Mouse (Mus musculus) hindbrain, embryonic 16.5 days (tissue): ENCODE data around the gene Ndufs5. TPM values are rescaled to one million over a fixed set of nuclear protein-coding genes. Genes with fewer than 3 reads are reported as not detected.

Experiments
- ATAC-seq: fragments of 200-750 bp; cut with Nextera tagmentation; 2 replicates; pipeline ENCODE4 v1.8.0; 2017; ENCODE audit warnings: moderate TSS enrichment, moderate library complexity
- H3K27ac ChIP-seq: fragments of 300-500 bp; sonication (generic); 2 replicates; pipeline ENCODE4 v1.5.1; 2014; ENCODE audit warnings: low read depth, mild to moderate bottlenecking, control low read depth, low read length, moderate library complexity
- H3K27me3 ChIP-seq: fragments of 300-500 bp; sonication (generic); replicated peaks from 2 replicates; pipeline ENCODE4 v1.6.1; 2014; ENCODE audit warnings: low read length; ENCODE audit not compliant: control insufficient read depth, insufficient read depth
- H3K36me3 ChIP-seq: fragments of 300-500 bp; sonication (generic); 2 replicates; pipeline ENCODE4 v1.6.1; 2014; ENCODE audit warnings: mild to moderate bottlenecking, low read length, moderate library complexity, mixed read lengths; ENCODE audit not compliant: control insufficient read depth, insufficient read depth
- H3K4me1 ChIP-seq: fragments of 300-500 bp; sonication (generic); 2 replicates; pipeline ENCODE4 v1.6.1; 2014; ENCODE audit warnings: low read depth, low read length; ENCODE audit not compliant: control insufficient read depth, insufficient read depth
- H3K4me2 ChIP-seq: fragments of 300-500 bp; sonication (generic); 2 replicates; pipeline ENCODE4 v1.6.1; 2014; ENCODE audit warnings: mild to moderate bottlenecking, low read length, control low read depth, moderate library complexity
- H3K4me3 ChIP-seq: fragments of 300-500 bp; sonication (generic); 2 replicates; pipeline ENCODE4 v1.5.1; 2014; ENCODE audit warnings: mild to moderate bottlenecking, low read length, control low read depth, moderate library complexity
- H3K9ac ChIP-seq: fragments of 300-500 bp; sonication (generic); 2 replicates; pipeline ENCODE4 v1.6.1; 2014; ENCODE audit warnings: low read depth, mild to moderate bottlenecking, control low read depth, low read length, moderate library complexity
- H3K9me3 ChIP-seq: fragments of 300-500 bp; sonication (generic); 2 replicates; pipeline ENCODE4 v1.6.1; 2014; ENCODE audit warnings: mild to moderate bottlenecking, low read length, moderate library complexity; ENCODE audit not compliant: control insufficient read depth
- WGBS: fragments of 180-500 bp; shearing (Covaris S2); extraction: QIAGEN DNeasy Blood & Tissue Kit; methylation state at CpG from one replicate; pipeline ENCODE4 v1.1.7; 2014; 5-methylcytosine and 5-hydroxymethylcytosine counted together
- polyA plus RNA-seq: library from polyadenylated mRNA; unstranded; fragments of >200 nt; fragmentation: Nextera tagmentation; extraction: Ambion mirVana; gene quantifications from 2 replicates; pipeline ENCODE4 v1.2.1, GENCODE M21; 2015

The Ndufs5 gene
- 446 and 518 TPM in 2 replicates for polyA plus RNA-seq

DNA sequence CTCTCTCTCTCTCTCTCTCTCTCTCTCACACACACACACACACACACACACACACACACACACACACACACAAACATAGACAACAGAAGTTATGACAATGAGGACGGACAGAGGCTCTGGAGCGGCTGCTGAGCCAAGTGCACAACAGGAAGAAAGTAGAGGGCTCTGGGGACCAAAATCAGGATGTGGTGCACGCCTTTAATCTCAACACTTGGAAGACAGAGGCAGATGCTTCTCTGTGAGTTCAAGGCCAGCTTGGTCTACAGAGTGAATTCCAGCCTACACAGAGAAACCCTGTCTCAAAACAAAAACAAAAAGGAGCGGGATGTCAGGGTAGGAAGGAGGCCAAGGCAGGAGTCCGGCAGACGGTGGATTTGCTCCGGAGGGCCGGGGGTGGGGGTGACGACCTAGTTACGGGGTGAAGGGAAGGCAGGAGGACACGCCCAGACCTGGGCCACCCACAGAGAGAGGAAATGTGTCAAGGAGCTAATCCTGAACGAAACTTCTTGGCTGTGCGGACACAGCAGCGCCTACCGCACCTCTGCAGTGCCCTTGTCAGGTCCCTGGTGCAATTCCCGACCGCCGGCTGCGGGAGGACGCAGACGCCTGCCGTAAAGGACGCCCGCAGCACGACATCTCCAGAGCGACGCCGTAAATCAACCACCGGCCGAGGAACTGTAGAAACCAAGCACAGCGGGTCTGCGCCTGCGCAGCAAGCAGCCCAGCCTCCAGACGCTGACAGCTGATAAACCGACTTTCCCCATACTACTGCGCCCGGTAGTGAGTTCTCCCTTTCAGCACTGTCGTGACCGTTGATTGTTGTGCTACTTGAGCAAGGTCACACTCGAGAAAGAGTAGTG is at the start of gene Ndufs5:
TSS of gene Ndufs5 (minus strand) at position 629 of the 860 bp plus-strand sequence.
- H3K27me3 ChIP-seq, result no peaks in the 10 kb centered on the region
- peak within 1 kb of the TSS; percentile 69 for H3K4me2 ChIP-seq
- H3K9me3 ChIP-seq, result no peaks in the 10 kb centered on the region
- H3K27ac ChIP-seq, result peak within 1 kb of the TSS; percentile 81
- H3K36me3 ChIP-seq, result peaks cover 3% of the 10 kb centered on the region; the same call in 1 of the 2 replicates
- peaks cover 7% of the 10 kb centered on the region for H3K4me1 ChIP-seq
- H3K4me3 ChIP-seq, result peak within 1 kb of the TSS; percentile 79
- peak within 1 kb of the TSS; percentile 89 for H3K9ac ChIP-seq
- WGBS, result under 1% methylated on average over 38 of the region's 40 CpGs
- peak; percentile 95 for ATAC-seq

DNA sequence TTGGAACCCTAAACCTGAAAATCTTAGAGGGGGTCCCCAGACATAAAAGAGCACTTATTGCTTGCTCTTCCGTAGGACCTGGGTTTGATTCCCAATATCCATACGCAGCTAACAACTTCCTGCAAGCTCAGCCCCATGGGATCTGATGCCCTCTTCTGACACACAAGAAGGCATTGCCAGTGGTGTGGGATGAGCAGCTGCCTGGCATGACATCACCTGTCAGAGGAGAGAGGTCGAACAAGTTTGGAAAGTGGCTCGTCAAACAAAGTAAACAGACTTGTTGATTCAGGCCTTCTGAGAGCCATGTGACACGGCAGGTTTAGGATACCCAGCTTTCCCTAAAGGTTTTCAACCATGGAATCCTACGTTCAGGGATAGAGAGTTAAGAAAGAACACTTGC is 47.1 kb upstream of the Ndufs5 start:
- no peaks in the 10 kb centered on the region for H3K4me1 ChIP-seq
- 82% methylated on average over 6 of the region's 6 CpGs for WGBS
- no peak for ATAC-seq

DNA sequence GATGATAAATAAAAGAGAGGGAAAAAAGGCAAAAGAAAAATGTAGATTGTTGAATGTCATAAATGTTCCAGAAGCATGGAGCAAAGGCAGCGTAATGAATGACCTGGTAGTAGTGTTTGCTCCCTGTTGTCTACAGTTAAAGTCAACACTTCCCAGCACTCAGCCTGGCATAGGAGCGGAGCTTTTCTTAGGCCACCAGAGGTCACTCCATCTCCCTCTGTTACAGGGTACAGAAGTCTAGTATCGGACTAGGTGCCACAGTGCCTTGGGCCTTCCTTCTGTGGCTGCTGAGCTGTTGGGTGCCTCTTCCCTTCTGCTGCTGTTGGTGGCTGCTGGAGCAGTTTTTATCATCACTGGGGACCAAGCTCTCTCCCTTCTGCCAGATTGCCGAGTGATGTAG is 40.3 kb upstream of the Ndufs5 start:
- ATAC-seq, result no peak
- Histone ChIP-seq H3K36me3 (no peaks in the 10 kb centered on the region), H3K4me2 (no peak overlapping the region), H3K9ac (no peak overlapping the region), H3K4me3 (no peak overlapping the region), H3K4me1 (no peaks in the 10 kb centered on the region), H3K9me3 (no peaks in the 10 kb centered on the region), H3K27ac (no peak overlapping the region), H3K27me3 (no peaks in the 10 kb centered on the region)
- 56% methylated on average over 4 of the region's 4 CpGs for WGBS

More for the DNA sequence above, 47.1 kb upstream of the Ndufs5 start:
- H3K9ac ChIP-seq, result no peak overlapping the region
- no peak overlapping the region for H3K4me2 ChIP-seq
- no peaks in the 10 kb centered on the region for H3K27me3 ChIP-seq
- H3K9me3 ChIP-seq, result no peaks in the 10 kb centered on the region
- H3K4me3 ChIP-seq, result no peak overlapping the region
- H3K36me3 ChIP-seq, result no peaks in the 10 kb centered on the region
- no peak overlapping the region for H3K27ac ChIP-seq

DNA sequence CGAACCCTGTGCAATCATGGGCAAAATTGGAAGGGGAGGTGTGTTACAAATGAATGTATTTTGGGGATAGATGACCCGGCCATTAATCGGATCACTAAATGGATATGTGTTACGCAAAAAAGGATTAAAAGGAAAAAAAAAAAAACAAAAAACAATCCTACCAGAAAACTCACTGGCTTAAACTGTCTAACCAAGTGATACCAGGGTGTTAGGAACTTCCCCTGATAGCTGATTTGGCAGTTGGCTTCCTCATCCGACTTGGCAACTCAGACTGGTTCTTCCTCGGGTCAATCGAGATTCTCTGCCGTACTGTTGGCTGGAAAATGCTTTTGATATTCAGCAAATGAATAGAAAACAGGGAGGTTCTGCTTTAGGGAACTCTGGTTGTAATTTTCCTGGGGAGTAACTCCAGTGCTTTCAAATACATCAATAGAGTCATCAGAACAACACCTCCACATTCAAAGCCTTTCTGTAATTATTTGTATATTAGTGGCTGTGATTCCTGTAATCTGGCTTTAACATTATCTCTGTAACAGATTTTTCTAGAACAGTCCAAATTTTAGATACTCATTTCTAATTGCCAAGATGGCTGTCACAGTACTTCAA is 32.8 kb upstream of the Ndufs5 start:
- ATAC-seq, result no peak
- Histone ChIP-seq H3K27me3 (no peaks in the 10 kb centered on the region), H3K36me3 (no peaks in the 10 kb centered on the region), H3K4me2 (peak overlapping the region; percentile 57), H3K4me1 (peaks cover 17% of the 10 kb centered on the region), H3K4me3 (peak overlapping the region; percentile 96), H3K27ac (no peak overlapping the region; the same call in 1 of the 2 replicates), H3K9ac (peak overlapping the region; percentile 58), H3K9me3 (no peaks in the 10 kb centered on the region)
- 0% methylated on average over 8 of the region's 8 CpGs for WGBS

DNA sequence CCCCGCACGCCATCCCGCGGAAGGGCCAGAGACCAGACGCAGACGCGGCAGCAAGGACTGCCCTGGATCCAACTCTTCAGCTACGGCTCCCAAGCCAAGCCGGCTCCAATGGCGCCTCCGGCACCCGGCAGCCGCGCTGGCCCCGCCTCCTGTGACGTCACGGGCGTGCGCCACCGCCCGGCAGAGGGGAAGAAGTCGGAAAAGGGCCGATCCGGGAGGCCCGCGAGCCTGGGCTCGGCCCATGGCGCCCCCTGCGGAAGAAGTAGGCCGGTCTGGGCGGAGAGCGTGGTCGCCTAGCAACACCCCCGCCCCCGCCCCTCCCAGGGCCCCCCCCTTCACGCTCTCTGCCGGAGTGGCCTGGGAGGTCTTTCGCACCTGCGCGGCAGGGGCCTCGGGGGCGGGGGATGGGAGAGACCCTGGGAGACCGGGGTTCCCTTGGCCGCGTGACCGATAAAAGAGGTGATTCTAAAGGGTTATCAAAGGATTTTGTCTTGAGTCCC is 32.2 kb upstream of the Ndufs5 start, which contains the start of gene Akirin1:
TSS of gene Akirin1 (minus strand) at position 194 of the 500 bp plus-strand sequence.
- Histone ChIP-seq H3K4me1 (peaks cover 17% of the 10 kb centered on the region), H3K9me3 (no peaks in the 10 kb centered on the region), H3K27ac (peak within 1 kb of the TSS; percentile 91), H3K4me3 (peak within 1 kb of the TSS; percentile 96), H3K9ac (peak within 1 kb of the TSS; percentile 87), H3K27me3 (no peaks in the 10 kb centered on the region), H3K4me2 (peak within 1 kb of the TSS; percentile 69), H3K36me3 (no peaks in the 10 kb centered on the region)
- ATAC-seq, result peak; percentile 99
- 0% methylated on average over 43 of the region's 46 CpGs for WGBS

DNA sequence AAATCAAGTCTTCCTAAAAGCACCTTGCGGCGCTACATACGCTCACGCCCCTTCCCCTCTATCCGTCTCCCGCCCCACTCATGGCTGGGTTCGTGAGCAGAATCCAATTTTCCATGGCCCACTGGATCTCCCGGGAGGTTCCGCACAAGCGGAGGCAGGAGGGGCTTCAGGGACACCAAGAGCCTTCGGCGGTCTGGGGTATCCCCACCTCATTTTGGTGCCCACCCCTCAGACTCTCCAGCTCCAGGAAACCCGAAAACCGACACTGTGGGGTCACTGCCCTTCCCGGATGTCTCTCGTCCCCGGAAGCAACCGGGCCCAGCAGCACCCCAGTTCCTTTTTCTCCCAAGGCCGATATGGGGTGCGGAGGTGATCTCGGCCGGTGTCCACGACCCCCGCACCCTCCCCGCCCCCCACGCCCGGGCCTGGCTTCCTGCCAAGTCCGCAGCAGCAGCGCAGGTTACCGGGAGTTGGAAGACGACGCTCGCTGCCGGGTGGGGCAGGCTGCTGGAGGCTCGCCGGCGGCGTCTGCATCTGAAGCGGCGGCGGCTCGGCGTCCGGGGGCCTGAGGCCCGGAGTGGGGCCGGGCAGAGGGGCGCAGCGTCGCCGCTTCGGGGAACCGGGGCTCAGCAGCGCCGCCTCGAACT is 31.6 kb upstream of the Ndufs5 start:
- Histone ChIP-seq H3K4me2 (peak overlapping the region; percentile 69), H3K27ac (peak overlapping the region; percentile 91), H3K4me3 (peak overlapping the region; percentile 96), H3K4me1 (peaks cover 17% of the 10 kb centered on the region), H3K9ac (peak overlapping the region; percentile 87), H3K27me3 (no peaks in the 10 kb centered on the region), H3K36me3 (no peaks in the 10 kb centered on the region), H3K9me3 (no peaks in the 10 kb centered on the region)
- ATAC-seq, result peak; percentile 26
- WGBS, result under 1% methylated on average over 41 of the region's 55 CpGs

DNA sequence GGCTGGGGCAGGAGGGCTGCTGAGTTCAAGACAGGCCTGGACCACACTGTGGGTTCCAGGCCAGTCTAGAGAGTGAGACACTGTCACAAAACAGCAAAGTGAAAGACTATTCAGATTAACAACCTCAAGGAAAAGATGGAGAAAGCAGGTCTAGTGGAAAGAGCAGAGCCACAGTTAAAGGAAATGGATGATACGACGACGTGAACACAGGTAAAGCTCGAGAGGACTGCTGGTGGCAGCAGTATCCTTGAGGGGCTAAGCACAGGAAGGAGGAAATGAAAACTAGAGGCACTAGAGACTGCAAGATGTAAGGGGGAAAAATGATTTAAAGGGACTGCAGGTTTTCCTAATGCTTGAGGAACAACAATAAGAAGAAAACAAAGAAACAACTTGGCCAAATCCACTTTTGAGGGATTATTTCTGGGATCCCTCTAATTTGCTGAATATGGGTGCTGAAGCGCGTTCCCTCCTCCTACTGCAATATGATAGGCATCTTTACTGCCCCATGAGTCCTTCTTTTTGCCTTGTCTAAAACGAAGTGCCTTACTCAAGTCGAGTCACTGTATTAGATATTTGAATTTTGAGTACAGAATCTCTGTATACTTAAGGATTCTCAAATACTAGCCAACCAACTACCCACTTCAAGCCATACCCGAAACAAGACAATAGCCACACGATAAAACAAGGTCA is 30.9 kb upstream of the Ndufs5 start:
- ATAC-seq, result no peak
- Histone ChIP-seq H3K9me3 (no peaks in the 10 kb centered on the region), H3K27ac (peak overlapping the region; percentile 91), H3K36me3 (no peaks in the 10 kb centered on the region), H3K4me3 (peak overlapping the region; percentile 96), H3K4me1 (peaks cover 17% of the 10 kb centered on the region), H3K27me3 (no peaks in the 10 kb centered on the region), H3K9ac (peak overlapping the region; percentile 87), H3K4me2 (peak overlapping the region; percentile 69)
- 8% methylated on average over 10 of the region's 10 CpGs for WGBS

DNA sequence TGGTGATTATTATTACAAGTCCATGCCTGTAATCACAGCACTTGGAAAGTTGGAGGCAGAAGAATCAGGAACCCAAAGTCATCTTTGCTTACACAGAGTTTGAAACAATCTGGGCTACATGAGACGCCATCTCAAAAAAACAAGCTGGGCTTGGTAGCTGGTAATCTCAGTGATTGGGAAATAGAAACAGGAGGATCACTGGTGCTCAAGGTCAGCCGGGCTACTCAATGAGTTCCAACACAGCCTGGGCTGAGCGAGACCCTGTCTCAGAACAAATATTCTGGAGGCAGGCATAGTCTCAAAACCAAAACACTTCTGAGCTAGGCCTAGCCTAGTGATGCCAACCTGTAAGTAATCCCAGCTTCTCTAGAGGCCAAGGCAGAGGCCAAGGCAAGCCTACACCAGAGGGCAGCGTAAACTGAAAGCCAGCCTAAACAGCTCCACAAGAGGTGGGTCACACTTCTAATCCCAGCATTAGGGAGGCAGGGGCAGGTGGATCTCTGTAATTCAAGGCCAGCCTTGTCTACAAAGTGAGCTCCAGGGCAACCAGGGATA is 27.3 kb upstream of the Ndufs5 start:
- H3K36me3 ChIP-seq, result peaks cover 11% of the 10 kb centered on the region
- H3K4me2 ChIP-seq, result no peak overlapping the region
- H3K4me1 ChIP-seq, result peaks cover 17% of the 10 kb centered on the region
- WGBS, result 90% methylated on average over 4 of the region's 4 CpGs
- no peaks in the 10 kb centered on the region for H3K27me3 ChIP-seq
- ATAC-seq, result no peak
- no peak overlapping the region for H3K27ac ChIP-seq
- no peak overlapping the region for H3K4me3 ChIP-seq
- H3K9ac ChIP-seq, result no peak overlapping the region
- no peaks in the 10 kb centered on the region for H3K9me3 ChIP-seq
